10 mouse cellular contexts compared by ENCODE assay signal in the genomic region with DNA sequence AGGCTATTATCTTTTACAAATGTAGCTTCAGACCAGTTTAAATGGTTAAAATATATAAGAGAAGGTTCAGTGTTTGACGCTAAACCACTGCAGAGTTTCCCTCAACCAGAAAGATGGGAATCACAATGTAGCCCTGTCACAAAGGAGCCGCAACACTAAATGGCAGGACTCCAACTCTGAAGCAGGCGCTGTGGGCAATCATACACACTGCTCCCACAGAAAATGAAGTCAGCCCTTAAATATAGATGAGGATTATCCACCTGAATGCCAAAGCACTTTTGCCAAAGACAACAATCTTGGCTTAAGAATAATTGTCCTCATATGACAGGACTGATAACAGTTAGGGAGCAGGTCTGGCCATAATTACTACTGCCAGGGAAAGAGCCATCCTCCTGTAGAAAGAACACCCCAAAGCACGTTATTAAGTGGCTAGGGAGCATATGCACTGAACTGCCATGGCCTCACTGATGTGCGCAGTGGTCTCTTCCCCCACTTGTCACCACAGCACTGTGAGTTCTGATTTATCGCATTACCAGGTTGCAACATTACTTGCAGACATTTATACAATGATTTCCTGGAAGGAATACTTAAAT.
DNase-seq lines count a peak whose midpoint lies in the region; ATAC-seq and TF ChIP-seq lines count a peak whose summit lies in the region.
"Had no signal": no experiment of that assay in that cellular context is flagged by ENCODE, and none has a peak within 500 bp of the region (broad histone marks: within the 10 kb centered on the region; RNA-seq: fewer than 3 reads in every experiment).

No protein-coding gene starts in this region.

- DNase-seq in kidney, adult 2 months = no peak
- DNase-seq in Patski (ENCODE audit: low read depth, low spot score) = no peak
- peak; percentile 51 to 63 for DNase-seq in cerebellum, postnatal 10 days
- peak; percentile 55 for DNase-seq in heart, postnatal 4 days
- no peak for DNase-seq in gastrocnemius, postnatal 36 days
- no peak for DNase-seq in adrenal gland, postnatal 14 days
- DNase-seq: liver; thymus, adult 18-20 months had no signal

- H3K27me3 ChIP-seq in kidney, embryonic 15.5 days = no peaks in the 10 kb centered on the region
- H3K27me3 ChIP-seq in kidney, adult 2 months (replicated peaks; ENCODE audit: control insufficient read depth, insufficient read depth, low read length) = no peaks in the 10 kb centered on the region
- H3K27me3 ChIP-seq in Patski = no peaks in the 10 kb centered on the region

- intact Hi-C loops in gastrocnemius, postnatal 36 days (cut with DNase I) = loop anchor here (10.0 kb wide), 1 partner anchor 424 kb away; a partner anchor contains a TSS

- 0 out of 2 replicates have a peak overlapping the region, but pooled peaks have one; percentile 14 for H3K9ac ChIP-seq in kidney, embryonic 15.5 days

- no peak for TF ChIP-seq CTCF in kidney, adult 2 months (conservative IDR thresholded peaks at IDR 0.05; ENCODE audit: insufficient read depth, insufficient read length, low read depth, low read length)
- no peak for TF ChIP-seq CTCF in Patski (IDR thresholded peaks at IDR 0.05)

- ATAC-seq in kidney, embryonic 15.5 days (replicated peaks; ENCODE audit: low FRiP score) = no peak
- ATAC-seq in Patski = peak; percentile 84
- ATAC-seq: intestine, embryonic 16.5 days had no signal

- no peak for TF ChIP-seq POLR2A in kidney, adult 2 months (IDR thresholded peaks at IDR 0.05; ENCODE audit: low read depth, low read length)

- H3K4me3 ChIP-seq in kidney, embryonic 15.5 days (replicated peaks) = no peak overlapping the region
- no peak overlapping the region for H3K4me3 ChIP-seq in kidney, adult 2 months (ENCODE audit: insufficient read depth, low read depth, low read length)

- CTCF ChIA-PET in Patski (lab: Charles Lee) = interaction anchor here (1.0 to 1.9 kb wide), 6 partner anchors 10 to 214 kb away, joined by 3 to 6 read pairs (median 3); a partner anchor contains a TSS

- POLR2A ChIA-PET in Patski (lab: Charles Lee) = no interaction called here

- no peak overlapping the region for H3K4me2 ChIP-seq in kidney, embryonic 15.5 days

- no peaks in the 10 kb centered on the region for H3K36me3 ChIP-seq in kidney, embryonic 15.5 days
- 0 out of 2 replicates have a peak, but pooled peaks cover 2% of the 10 kb centered on the region for H3K36me3 ChIP-seq in kidney, adult 2 months (ENCODE audit: control insufficient read depth, insufficient read depth, low read length)

- H3K4me1 ChIP-seq in kidney, embryonic 15.5 days = 0 out of 2 replicates have a peak, but pooled peaks cover 7% of the 10 kb centered on the region
- peaks cover 7% of the 10 kb centered on the region; the same call in 1 of the 2 replicates for H3K4me1 ChIP-seq in kidney, adult 2 months (ENCODE audit: control insufficient read depth, insufficient read depth, low read length)

- no peak overlapping the region for H3K27ac ChIP-seq in kidney, embryonic 15.5 days
- no peak overlapping the region for H3K27ac ChIP-seq in kidney, adult 2 months (ENCODE audit: insufficient read depth, low read depth, low read length)

- in situ Hi-C loops in Patski (cut with MboI; ENCODE audit: low pct_unique_long_range_greater_than_20kb) = loop anchor here (10.0 kb wide), 1 partner anchor 424 kb away; a partner anchor contains a TSS

- no peaks in the 10 kb centered on the region for H3K9me3 ChIP-seq in kidney, embryonic 15.5 days (replicated peaks)

- WGBS in kidney, embryonic 15.5 days = 68% methylated on average over 6 of the region's 6 CpGs
- WGBS in kidney, adult 2 months = 70% methylated on average over 6 of the region's 6 CpGs

Comparison
In these comparisons a context has a peak if more than half of its experiments do, and no peak if none do; other contexts are left out.
1. DNase-seq: peak in cerebellum, postnatal 10 days (2 of 2) and heart, postnatal 4 days (single experiment); none in kidney, adult 2 months (single experiment), Patski (single experiment), gastrocnemius, postnatal 36 days (0 of 2) and adrenal gland, postnatal 14 days (single experiment).